Mouse (Mus musculus): ENCODE data around the gene Fcgrt. TPM values are rescaled to one million over a fixed set of nuclear protein-coding genes. Genes with fewer than 3 reads are reported as not detected.

Gene Fcgrt
- polyA plus RNA-seq, 1 experiment = 244 TPM

DNA sequence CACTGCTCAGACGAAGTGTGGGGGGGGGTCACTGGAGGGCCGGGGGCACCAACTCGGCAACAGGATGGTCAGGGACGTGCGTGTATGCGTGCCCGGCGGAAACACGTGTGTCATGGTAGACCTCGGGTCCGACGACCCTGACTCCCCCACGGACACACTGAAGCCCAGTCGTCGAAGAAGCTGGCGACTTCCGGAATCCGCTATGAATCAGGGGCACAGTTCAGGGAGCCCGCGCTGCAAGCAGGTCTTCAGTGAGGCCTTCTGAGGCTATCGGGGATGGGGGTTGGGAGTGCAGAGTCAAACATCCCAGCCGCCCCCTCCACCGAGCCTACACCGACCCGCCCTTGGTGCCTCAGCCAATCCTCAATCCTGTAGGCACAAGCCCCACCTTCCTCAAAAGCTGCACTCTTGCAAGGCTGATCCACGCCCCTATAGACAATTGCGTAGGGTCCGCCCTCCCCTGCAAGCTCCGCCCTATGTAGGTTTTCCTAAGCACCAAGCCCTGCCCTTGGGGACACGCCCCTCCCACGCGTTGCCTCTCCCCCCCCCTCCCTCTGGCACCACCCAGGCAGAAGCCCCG, 49.6 kb downstream of the Fcgrt start:
- TF ChIP-seq CTCF (conservative IDR thresholded peaks at IDR 0.05; ENCODE audit: insufficient read depth, insufficient read length, low read depth, low read length) = no peak
- TF ChIP-seq POLR2A (IDR thresholded peaks at IDR 0.05; ENCODE audit: low read depth, low read length) = peak; percentile 58
- Histone ChIP-seq H3K27me3 (replicated peaks; ENCODE audit: control insufficient read depth, insufficient read depth, low read length) (no peaks in the 10 kb centered on the region), H3K36me3 (ENCODE audit: control insufficient read depth, insufficient read depth, low read length) (no peaks in the 10 kb centered on the region), H3K4me1 (ENCODE audit: control insufficient read depth, insufficient read depth, low read length) (peaks cover 8% of the 10 kb centered on the region; the same call in 1 of the 2 replicates), H3K4me3 (ENCODE audit: insufficient read depth, low read depth, low read length) (peak overlapping the region; percentile 90), H3K27ac (ENCODE audit: insufficient read depth, low read depth, low read length) (peak overlapping the region; percentile 48)
- peak; percentile 99 for DNase-seq
- WGBS = under 1% methylated on average over 33 of the region's 33 CpGs

DNA sequence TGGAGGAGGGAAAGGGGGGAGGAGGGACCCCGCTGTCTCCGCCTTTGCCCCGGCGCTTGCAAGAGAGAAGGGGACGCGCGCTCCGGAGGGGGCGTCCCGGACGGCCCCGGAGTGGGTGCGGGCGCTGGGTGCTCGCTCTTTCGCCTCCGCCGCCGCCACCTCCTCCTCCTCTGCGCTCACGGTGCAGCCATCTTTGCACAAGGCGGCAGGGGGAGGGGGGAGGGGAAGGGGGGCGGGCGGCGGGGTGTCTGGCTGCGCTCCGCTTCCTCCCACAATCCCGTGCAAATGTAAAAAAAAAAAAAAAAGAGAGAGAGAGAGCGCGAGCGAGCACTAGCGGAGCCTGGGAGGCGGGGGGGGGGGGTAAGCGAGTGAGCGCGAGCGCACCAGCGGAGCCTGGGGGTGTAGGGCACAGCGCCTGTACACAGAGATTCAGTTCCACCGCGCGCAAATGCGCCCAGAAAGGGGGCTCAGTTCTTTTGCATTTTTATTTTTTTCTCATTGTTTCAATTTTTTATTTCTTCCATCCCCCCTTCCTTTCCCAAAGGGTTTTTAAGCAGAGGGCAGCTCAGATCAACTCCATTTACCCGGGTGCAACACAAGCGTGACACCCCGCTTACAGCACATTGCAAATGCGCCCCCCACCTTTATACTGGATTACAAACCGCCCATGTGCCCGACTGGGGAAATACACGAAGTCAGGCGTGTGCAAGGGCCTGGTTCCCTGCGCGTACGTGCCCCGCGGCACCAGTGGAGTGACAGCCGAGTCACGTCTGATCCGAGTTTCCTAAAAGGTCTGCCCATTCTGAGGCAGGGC, 50.3 kb downstream of the Fcgrt start:
- H3K4me3 ChIP-seq (ENCODE audit: insufficient read depth, low read depth, low read length) = peak overlapping the region; percentile 90
- WGBS = under 1% methylated on average over 52 of the region's 59 CpGs
- peak; percentile 82 for DNase-seq
- no peaks in the 10 kb centered on the region for H3K36me3 ChIP-seq (ENCODE audit: control insufficient read depth, insufficient read depth, low read length)
- H3K4me1 ChIP-seq (ENCODE audit: control insufficient read depth, insufficient read depth, low read length) = peaks cover 8% of the 10 kb centered on the region; the same call in 1 of the 2 replicates
- TF ChIP-seq CTCF (conservative IDR thresholded peaks at IDR 0.05; ENCODE audit: insufficient read depth, insufficient read length, low read depth, low read length) = no peak
- TF ChIP-seq POLR2A (IDR thresholded peaks at IDR 0.05; ENCODE audit: low read depth, low read length) = no peak
- peak overlapping the region; percentile 92 for H3K27ac ChIP-seq (ENCODE audit: insufficient read depth, low read depth, low read length)
- H3K27me3 ChIP-seq (replicated peaks; ENCODE audit: control insufficient read depth, insufficient read depth, low read length) = no peaks in the 10 kb centered on the region

DNA sequence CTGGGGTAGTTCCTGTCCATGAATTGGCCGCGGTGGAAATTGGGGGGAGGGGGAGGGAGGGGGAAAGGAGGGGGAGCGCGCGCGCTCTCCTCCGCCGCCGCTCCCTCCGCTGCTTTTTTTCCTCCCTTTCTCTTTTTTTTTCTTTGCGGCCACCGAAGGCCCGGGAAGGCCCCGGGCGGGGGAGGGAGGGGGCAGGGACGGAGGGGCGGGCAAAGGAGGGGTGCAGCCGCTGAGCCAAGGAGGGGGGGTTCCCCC, 50.9 kb downstream of the Fcgrt start, which contains the start of gene Prr12:
Prr12 (minus strand) TSS at position 20 of the 255 bp plus-strand sequence.
- H3K27ac ChIP-seq (ENCODE audit: insufficient read depth, low read depth, low read length) = peak within 1 kb of the TSS; percentile 92
- H3K4me3 ChIP-seq (ENCODE audit: insufficient read depth, low read depth, low read length) = peak within 1 kb of the TSS; percentile 90
- H3K4me1 ChIP-seq (ENCODE audit: control insufficient read depth, insufficient read depth, low read length) = peaks cover 8% of the 10 kb centered on the region; the same call in 1 of the 2 replicates
- no peak for DNase-seq
- TF ChIP-seq CTCF (conservative IDR thresholded peaks at IDR 0.05; ENCODE audit: insufficient read depth, insufficient read length, low read depth, low read length) = no peak
- no peak for TF ChIP-seq POLR2A (IDR thresholded peaks at IDR 0.05; ENCODE audit: low read depth, low read length)
- no peaks in the 10 kb centered on the region for H3K27me3 ChIP-seq (replicated peaks; ENCODE audit: control insufficient read depth, insufficient read depth, low read length)
- no peaks in the 10 kb centered on the region for H3K36me3 ChIP-seq (ENCODE audit: control insufficient read depth, insufficient read depth, low read length)
- 0% methylated on average over 6 of the region's 18 CpGs for WGBS

DNA sequence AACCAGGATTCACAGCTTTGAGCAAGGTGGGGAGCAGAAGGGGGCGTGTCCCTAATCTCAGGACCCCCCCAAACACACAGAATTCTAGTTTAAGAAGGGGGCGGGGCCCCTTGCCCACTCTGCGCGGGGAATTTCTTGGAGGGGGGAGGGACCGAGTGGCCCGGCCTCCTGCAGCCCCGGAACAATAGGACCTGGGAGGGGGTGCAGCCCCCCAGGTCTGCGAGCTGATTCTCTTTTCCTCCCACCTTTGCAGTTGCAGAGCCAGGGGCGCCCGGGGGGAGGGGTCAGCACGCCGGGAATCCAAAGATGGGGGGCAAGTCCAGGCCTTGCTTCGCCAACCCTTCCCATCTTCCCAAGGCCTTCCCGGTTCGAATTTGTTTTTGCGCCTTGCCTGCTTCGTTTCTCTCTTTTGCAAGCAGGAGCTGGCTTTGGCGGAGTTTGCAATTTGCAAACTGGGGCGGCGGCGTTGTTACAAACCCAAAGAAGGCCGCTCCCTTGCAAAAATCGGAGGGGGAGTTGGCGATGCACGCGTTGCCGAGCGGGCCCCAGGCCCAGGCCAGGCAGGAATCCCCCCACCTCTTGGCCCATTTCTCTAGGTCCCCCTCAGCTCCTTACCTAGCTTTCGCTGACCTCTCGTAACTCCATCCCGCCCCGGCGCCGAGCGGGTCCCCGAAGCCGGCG, 51.3 kb downstream of the Fcgrt start:
- DNase-seq = peak; percentile 34
- Histone ChIP-seq H3K27me3 (replicated peaks; ENCODE audit: control insufficient read depth, insufficient read depth, low read length) (no peaks in the 10 kb centered on the region), H3K4me3 (ENCODE audit: insufficient read depth, low read depth, low read length) (peak overlapping the region; percentile 90), H3K36me3 (ENCODE audit: control insufficient read depth, insufficient read depth, low read length) (no peaks in the 10 kb centered on the region), H3K4me1 (ENCODE audit: control insufficient read depth, insufficient read depth, low read length) (peaks cover 8% of the 10 kb centered on the region; the same call in 1 of the 2 replicates), H3K27ac (ENCODE audit: insufficient read depth, low read depth, low read length) (peak overlapping the region; percentile 86)
- 1% methylated on average over 38 of the region's 38 CpGs for WGBS
- TF ChIP-seq CTCF (conservative IDR thresholded peaks at IDR 0.05; ENCODE audit: insufficient read depth, insufficient read length, low read depth, low read length) (no peak), POLR2A (IDR thresholded peaks at IDR 0.05; ENCODE audit: low read depth, low read length) (no peak)

DNA sequence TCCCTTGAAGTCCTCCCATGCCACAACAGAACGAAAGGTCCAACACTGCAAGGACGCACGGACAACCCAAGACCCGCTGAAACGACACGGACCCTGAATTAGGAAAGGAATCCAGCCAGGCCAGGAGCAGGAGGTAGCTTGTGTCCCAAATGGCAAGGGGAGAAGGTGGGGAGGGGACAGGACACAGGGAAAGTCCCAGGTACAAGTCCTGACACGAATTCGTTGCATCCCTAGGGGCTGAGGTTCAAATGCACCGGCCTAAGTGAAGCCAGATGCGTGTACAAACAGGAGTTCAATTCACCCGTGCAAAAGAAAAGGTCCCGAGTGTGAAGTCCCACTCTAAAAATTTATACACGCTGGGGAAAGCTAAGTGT, 52.1 kb downstream of the Fcgrt start:
- no peak for DNase-seq
- no peak for TF ChIP-seq CTCF (conservative IDR thresholded peaks at IDR 0.05; ENCODE audit: insufficient read depth, insufficient read length, low read depth, low read length)
- TF ChIP-seq POLR2A (IDR thresholded peaks at IDR 0.05; ENCODE audit: low read depth, low read length) = no peak
- Histone ChIP-seq H3K4me3 (ENCODE audit: insufficient read depth, low read depth, low read length) (peak overlapping the region; percentile 90), H3K27me3 (replicated peaks; ENCODE audit: control insufficient read depth, insufficient read depth, low read length) (no peaks in the 10 kb centered on the region), H3K4me1 (ENCODE audit: control insufficient read depth, insufficient read depth, low read length) (peaks cover 8% of the 10 kb centered on the region; the same call in 1 of the 2 replicates), H3K27ac (ENCODE audit: insufficient read depth, low read depth, low read length) (no peak overlapping the region; the same call in 1 of the 2 replicates), H3K36me3 (ENCODE audit: control insufficient read depth, insufficient read depth, low read length) (no peaks in the 10 kb centered on the region)
- 18% methylated on average over 13 of the region's 13 CpGs for WGBS

DNA sequence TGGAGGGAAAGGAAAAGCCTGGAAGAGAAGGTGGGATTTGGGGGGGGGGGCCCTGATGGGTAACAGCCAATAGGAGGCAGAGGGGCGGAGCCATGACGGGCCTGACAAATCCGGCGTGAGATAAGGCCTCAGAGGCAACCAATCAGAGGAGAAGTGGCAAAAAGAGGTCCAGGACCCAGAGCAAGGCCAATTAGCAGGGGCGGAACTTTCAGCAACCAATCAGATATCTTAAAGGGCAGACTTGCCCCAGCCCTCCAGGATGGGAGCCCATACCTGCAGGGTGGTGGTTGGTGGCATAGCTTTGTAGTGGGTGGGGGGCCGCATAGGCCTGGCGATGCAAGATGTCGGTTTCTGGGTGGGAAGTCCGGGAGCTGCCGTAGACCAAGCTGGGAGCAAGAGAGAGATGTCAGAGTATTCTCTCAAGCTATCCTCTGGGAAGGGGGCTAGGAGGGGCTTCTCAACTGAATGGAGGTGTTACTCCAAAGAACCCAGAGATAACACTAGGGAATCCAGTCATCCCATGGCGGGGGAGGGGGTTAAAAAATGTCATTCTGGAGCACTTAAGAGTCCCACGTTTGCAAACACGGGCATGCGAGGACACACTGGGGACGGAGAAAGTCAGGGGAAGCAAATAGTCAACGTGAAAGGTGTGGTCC, 52.6 kb downstream of the Fcgrt start:
- no peak overlapping the region; the same call in 1 of the 2 replicates for H3K4me3 ChIP-seq (ENCODE audit: insufficient read depth, low read depth, low read length)
- H3K27me3 ChIP-seq (replicated peaks; ENCODE audit: control insufficient read depth, insufficient read depth, low read length) = no peaks in the 10 kb centered on the region
- no peak overlapping the region for H3K27ac ChIP-seq (ENCODE audit: insufficient read depth, low read depth, low read length)
- H3K4me1 ChIP-seq (ENCODE audit: control insufficient read depth, insufficient read depth, low read length) = peaks cover 8% of the 10 kb centered on the region; the same call in 1 of the 2 replicates
- DNase-seq = peak; percentile 79
- 33% methylated on average over 16 of the region's 16 CpGs for WGBS
- H3K36me3 ChIP-seq (ENCODE audit: control insufficient read depth, insufficient read depth, low read length) = no peaks in the 10 kb centered on the region
- TF ChIP-seq CTCF (conservative IDR thresholded peaks at IDR 0.05; ENCODE audit: insufficient read depth, insufficient read length, low read depth, low read length) (no peak), POLR2A (IDR thresholded peaks at IDR 0.05; ENCODE audit: low read depth, low read length) (no peak)

Data from kidney, adult 2 months (tissue).